Mouse (Mus musculus) cerebellum, adult 11-12 months (tissue): Measurements from ENCODE around the gene Trim28.

ENCODE experiments used
- DNase-seq: peaks from one replicate; pipeline ENCODE4 v3.0.0; 2022

The Trim28 gene

GRCm38 (mm10) chr7:13001584-13001983, 2.7 kb downstream of the Trim28 start:
- no peak for DNase-seq

GRCm38 (mm10) chr7:13003380-13003779, 4.5 kb downstream of the Trim28 start:
- no peak for DNase-seq

- DNase-seq, result no peak
Measured at GRCm38 (mm10) chr7:13006011-13006410, 7.1 kb downstream of the Trim28 start.

- no peak for DNase-seq
Measured at GRCm38 (mm10) chr7:13006531-13006930, 7.6 kb downstream of the Trim28 start.

GRCm38 (mm10) chr7:13007341-13008092, 8.6 kb downstream of the Trim28 start:
- DNase-seq, result peak; percentile 49

GRCm38 (mm10) chr7:13009143-13010004, 10.5 kb downstream of the Trim28 start:
- DNase-seq, result peak; percentile 94

GRCm38 (mm10) chr7:13010005-13010908, 11.3 kb downstream of the Trim28 start, which contains the start of gene Zbtb45:
Gene Zbtb45, minus strand, starts transcription at chr7:13010034.
- peak; percentile 57 for DNase-seq

GRCm38 (mm10) chr7:13013671-13014070, 14.8 kb downstream of the Trim28 start:
- DNase-seq, result no peak

- no peak for DNase-seq
Measured at GRCm38 (mm10) chr7:13014275-13014839, 15.4 kb downstream of the Trim28 start.

- no peak for DNase-seq
Measured at GRCm38 (mm10) chr7:13015217-13015616, 16.3 kb downstream of the Trim28 start.

GRCm38 (mm10) chr7:13022773-13023535, 24.0 kb downstream of the Trim28 start:
- peak; percentile 81 for DNase-seq

GRCm38 (mm10) chr7:13023928-13024731, 25.2 kb downstream of the Trim28 start:
- DNase-seq, result peak; percentile 96

GRCm38 (mm10) chr7:13024805-13025204, 25.9 kb downstream of the Trim28 start:
- DNase-seq, result peak; percentile 91

GRCm38 (mm10) chr7:13025511-13026112, 26.7 kb downstream of the Trim28 start:
- peak; percentile 28 for DNase-seq

GRCm38 (mm10) chr7:13028986-13029385, 30.1 kb downstream of the Trim28 start:
- peak; percentile 3 for DNase-seq

GRCm38 (mm10) chr7:13031069-13031468, 32.2 kb downstream of the Trim28 start:
- DNase-seq, result peak; percentile 22

- DNase-seq, result no peak
Measured at GRCm38 (mm10) chr7:13031983-13032382, 33.1 kb downstream of the Trim28 start.

GRCm38 (mm10) chr7:13032541-13032940, 33.6 kb downstream of the Trim28 start:
- no peak for DNase-seq

GRCm38 (mm10) chr7:13033451-13034147, 34.7 kb downstream of the Trim28 start:
- peak; percentile 32 for DNase-seq
